Mouse (Mus musculus): ENCODE data around the gene Vmn1r39. TPM values are rescaled to one million over a fixed set of nuclear protein-coding genes. Genes with fewer than 3 reads are reported as not detected.
"Not testable (repeated sequence)": the region's sequence is repeated elsewhere in the genome, so short reads cannot be mapped to it uniquely, and the experiment has no call there.

Vmn1r39 gene
- not detected in 2 replicates for polyA plus RNA-seq (2015; fragmentation: Nextera tagmentation; extraction: Ambion mirVana)

GRCm38 (mm10) chr6:66810509-66810908 lies at the start of gene Vmn1r39:
Gene Vmn1r39 (minus strand): TSS chr6:66810609.
- no peak within 1 kb of the TSS for H3K9ac ChIP-seq (replicated peaks)
- H3K4me3 ChIP-seq (ENCODE audit: low read depth, low read length): no peak within 1 kb of the TSS
- H3K9me3 ChIP-seq (ENCODE audit: low read length): no peaks in the 10 kb centered on the region
- ATAC-seq: no peak
- H3K4me1 ChIP-seq (ENCODE audit: insufficient read depth): no peaks in the 10 kb centered on the region
- DNase-seq: no peak
- no peak within 1 kb of the TSS for H3K27ac ChIP-seq (ENCODE audit: low read depth)
- WGBS (ENCODE audit: insufficient replicate concordance): 83% methylated on average over 2 of the region's 2 CpGs
- no peaks in the 10 kb centered on the region for H3K36me3 ChIP-seq (replicated peaks; ENCODE audit: insufficient read depth, low read length)
- TF ChIP-seq EP300 (IDR thresholded peaks at IDR 0.05; ENCODE audit: low read depth) (no peak), CTCF (IDR thresholded peaks at IDR 0.05; ENCODE audit: low read depth) (no peak)
- no peak within 1 kb of the TSS for H3K4me2 ChIP-seq (ENCODE audit: low read depth, low read length)
- H3K27me3 ChIP-seq (ENCODE audit: insufficient read depth, low read length): no peaks in the 10 kb centered on the region

- DNase-seq (no peak), ATAC-seq (no peak)
- Histone ChIP-seq H3K9ac (replicated peaks) (no peak overlapping the region), H3K9me3 (ENCODE audit: low read length) (no peaks in the 10 kb centered on the region), H3K27ac (ENCODE audit: low read depth) (no peak overlapping the region), H3K36me3 (replicated peaks; ENCODE audit: insufficient read depth, low read length) (no peaks in the 10 kb centered on the region), H3K4me3 (ENCODE audit: low read depth, low read length) (no peak overlapping the region), H3K4me2 (ENCODE audit: low read depth, low read length) (no peak overlapping the region), H3K27me3 (ENCODE audit: insufficient read depth, low read length) (no peaks in the 10 kb centered on the region), H3K4me1 (ENCODE audit: insufficient read depth) (no peaks in the 10 kb centered on the region)
- TF ChIP-seq CTCF (IDR thresholded peaks at IDR 0.05; ENCODE audit: low read depth) (no peak), EP300 (IDR thresholded peaks at IDR 0.05; ENCODE audit: low read depth) (no peak)
Observed at GRCm38 (mm10) chr6:66859391-66859790, 49.0 kb upstream of the Vmn1r39 start.

- Histone ChIP-seq H3K9ac (replicated peaks) (no peak overlapping the region), H3K4me1 (ENCODE audit: insufficient read depth) (no peaks in the 10 kb centered on the region), H3K4me2 (ENCODE audit: low read depth, low read length) (no peak overlapping the region), H3K9me3 (ENCODE audit: low read length) (no peaks in the 10 kb centered on the region), H3K27ac (ENCODE audit: low read depth) (no peak overlapping the region), H3K27me3 (ENCODE audit: insufficient read depth, low read length) (no peaks in the 10 kb centered on the region), H3K4me3 (ENCODE audit: low read depth, low read length) (no peak overlapping the region), H3K36me3 (replicated peaks; ENCODE audit: insufficient read depth, low read length) (no peaks in the 10 kb centered on the region)
- WGBS (ENCODE audit: insufficient replicate concordance): 73% methylated on average over 1 of the region's 1 CpGs
- ATAC-seq (no peak), DNase-seq (no peak)
- TF ChIP-seq CTCF (IDR thresholded peaks at IDR 0.05; ENCODE audit: low read depth) (no peak), EP300 (IDR thresholded peaks at IDR 0.05; ENCODE audit: low read depth) (no peak)
Observed at GRCm38 (mm10) chr6:66858356-66858755, 47.9 kb upstream of the Vmn1r39 start.

- H3K4me2 ChIP-seq (ENCODE audit: low read depth, low read length): no peak overlapping the region
- no peak overlapping the region for H3K9ac ChIP-seq (replicated peaks)
- DNase-seq: no peak
- TF ChIP-seq EP300 (IDR thresholded peaks at IDR 0.05; ENCODE audit: low read depth) (no peak), CTCF (IDR thresholded peaks at IDR 0.05; ENCODE audit: low read depth) (no peak)
- H3K4me3 ChIP-seq (ENCODE audit: low read depth, low read length): no peak overlapping the region
- ATAC-seq: no peak
- no peaks in the 10 kb centered on the region for H3K9me3 ChIP-seq (ENCODE audit: low read length)
- H3K27ac ChIP-seq (ENCODE audit: low read depth): no peak overlapping the region
- H3K4me1 ChIP-seq (ENCODE audit: insufficient read depth): no peaks in the 10 kb centered on the region
- no peaks in the 10 kb centered on the region for H3K36me3 ChIP-seq (replicated peaks; ENCODE audit: insufficient read depth, low read length)
- H3K27me3 ChIP-seq (ENCODE audit: insufficient read depth, low read length): no peaks in the 10 kb centered on the region
Observed at GRCm38 (mm10) chr6:66856236-66856635, 45.8 kb upstream of the Vmn1r39 start.

GRCm38 (mm10) chr6:66848936-66849335 lies 38.5 kb upstream of the Vmn1r39 start:
- 30% methylated on average over 4 of the region's 4 CpGs for WGBS (ENCODE audit: insufficient replicate concordance)
- no peak overlapping the region for H3K9ac ChIP-seq (replicated peaks)
- no peak overlapping the region for H3K27ac ChIP-seq (ENCODE audit: low read depth)
- H3K4me2 ChIP-seq (ENCODE audit: low read depth, low read length): no peak overlapping the region
- ATAC-seq: no peak
- DNase-seq: no peak
- no peak overlapping the region for H3K4me3 ChIP-seq (ENCODE audit: low read depth, low read length)
- no peaks in the 10 kb centered on the region for H3K27me3 ChIP-seq (ENCODE audit: insufficient read depth, low read length)
- no peaks in the 10 kb centered on the region for H3K9me3 ChIP-seq (ENCODE audit: low read length)
- H3K36me3 ChIP-seq (replicated peaks; ENCODE audit: insufficient read depth, low read length): no peaks in the 10 kb centered on the region
- no peaks in the 10 kb centered on the region for H3K4me1 ChIP-seq (ENCODE audit: insufficient read depth)
- TF ChIP-seq CTCF (IDR thresholded peaks at IDR 0.05; ENCODE audit: low read depth): no peak
- no peak for TF ChIP-seq EP300 (IDR thresholded peaks at IDR 0.05; ENCODE audit: low read depth)

GRCm38 (mm10) chr6:66840631-66841030 lies 30.2 kb upstream of the Vmn1r39 start:
- not testable (repeated sequence) for H3K4me2 ChIP-seq (ENCODE audit: low read depth, low read length); H3K27ac ChIP-seq (ENCODE audit: low read depth); H3K27me3 ChIP-seq (ENCODE audit: insufficient read depth, low read length); H3K4me3 ChIP-seq (ENCODE audit: low read depth, low read length); H3K9me3 ChIP-seq (ENCODE audit: low read length); H3K4me1 ChIP-seq (ENCODE audit: insufficient read depth); H3K9ac ChIP-seq (replicated peaks); H3K36me3 ChIP-seq (replicated peaks; ENCODE audit: insufficient read depth, low read length); ATAC-seq
- WGBS (ENCODE audit: insufficient replicate concordance): 0% methylated on average over 1 of the region's 1 CpGs
- peak; percentile 22 for DNase-seq
- TF ChIP-seq CTCF (IDR thresholded peaks at IDR 0.05; ENCODE audit: low read depth): peak; percentile 65

- ATAC-seq (no peak), DNase-seq (no peak)
- H3K4me3 ChIP-seq (ENCODE audit: low read depth, low read length): no peak overlapping the region
- no peaks in the 10 kb centered on the region for H3K36me3 ChIP-seq (replicated peaks; ENCODE audit: insufficient read depth, low read length)
- TF ChIP-seq CTCF (IDR thresholded peaks at IDR 0.05; ENCODE audit: low read depth) (peak; percentile 38), EP300 (IDR thresholded peaks at IDR 0.05; ENCODE audit: low read depth) (no peak)
- H3K9me3 ChIP-seq (ENCODE audit: low read length): no peaks in the 10 kb centered on the region
- H3K9ac ChIP-seq (replicated peaks): no peak overlapping the region
- H3K4me2 ChIP-seq (ENCODE audit: low read depth, low read length): no peak overlapping the region
- H3K27ac ChIP-seq (ENCODE audit: low read depth): no peak overlapping the region
- H3K27me3 ChIP-seq (ENCODE audit: insufficient read depth, low read length): no peaks in the 10 kb centered on the region
- H3K4me1 ChIP-seq (ENCODE audit: insufficient read depth): no peaks in the 10 kb centered on the region
Observed at GRCm38 (mm10) chr6:66836932-66837331, 26.5 kb upstream of the Vmn1r39 start.

All from liver, postnatal 0 days (tissue).